Mouse (Mus musculus) yolk sac, embryonic 10.5 days (tissue): ENCODE measurements at regions not wholly inside any gene's neighbourhood (a gene's known extent, or its start where the extent isn't known, plus 50 kb on each side); places are given as distances from the start of the nearest gene placed in this dataset.
A peak's percentile ranks its signal among the peaks of the same experiment; 100 is the strongest.
"Not testable (repeated sequence)": the region's sequence is repeated elsewhere in the genome, so short reads cannot be mapped to it uniquely, and the experiment has no call there.

Source experiments
- DNase-seq: peaks from one replicate; pipeline ENCODE4 v3.0.0-alpha.2; 2017; ENCODE audit warnings: low spot score

GRCm38 (mm10) chr9:48053580-48053979, 108.2 kb upstream of the Nxpe4 start:
- DNase-seq = peak; percentile 9

GRCm38 (mm10) chr9:48055246-48055645, 106.6 kb upstream of the Nxpe4 start:
- DNase-seq = peak; percentile 1

- no peak for DNase-seq
Observed at GRCm38 (mm10) chr9:48058599-48058998, 103.2 kb upstream of the Nxpe4 start.

- DNase-seq = no peak
Observed at GRCm38 (mm10) chr9:48059549-48060165, 102.2 kb upstream of the Nxpe4 start.

GRCm38 (mm10) chr9:48060996-48061395, 100.8 kb upstream of the Nxpe4 start:
- DNase-seq = no peak

- no peak for DNase-seq
Observed at GRCm38 (mm10) chr9:48066730-48067345, 95.0 kb upstream of the Nxpe4 start.

GRCm38 (mm10) chr9:48072592-48072991, 89.2 kb upstream of the Nxpe4 start:
- no peak for DNase-seq

GRCm38 (mm10) chr9:48073096-48073495, 88.7 kb upstream of the Nxpe4 start:
- no peak for DNase-seq

- no peak for DNase-seq
Observed at GRCm38 (mm10) chr9:48075661-48076240, 86.1 kb upstream of the Nxpe4 start.

GRCm38 (mm10) chr9:48082461-48082860, 79.4 kb upstream of the Nxpe4 start:
- no peak for DNase-seq

- DNase-seq = not testable (repeated sequence)
Observed at GRCm38 (mm10) chr9:48084196-48084595, 77.6 kb upstream of the Nxpe4 start.

- DNase-seq = no peak
Observed at GRCm38 (mm10) chr9:48089661-48090060, 72.2 kb upstream of the Nxpe4 start.

GRCm38 (mm10) chr9:48094756-48095155, 67.1 kb upstream of the Nxpe4 start:
- DNase-seq = no peak

- no peak for DNase-seq
Observed at GRCm38 (mm10) chr9:48099846-48100245, 62.0 kb upstream of the Nxpe4 start.

- no peak for DNase-seq
Observed at GRCm38 (mm10) chr9:48106441-48107167, 55.2 kb upstream of the Nxpe4 start.

GRCm38 (mm10) chr9:48108994-48109619, 52.7 kb upstream of the Nxpe4 start:
- DNase-seq = no peak

GRCm38 (mm10) chr9:48111316-48111890, 50.4 kb upstream of the Nxpe4 start:
- no peak for DNase-seq
